Comparison of ENCODE assay signal across 22 mouse cellular contexts in the genomic region with DNA sequence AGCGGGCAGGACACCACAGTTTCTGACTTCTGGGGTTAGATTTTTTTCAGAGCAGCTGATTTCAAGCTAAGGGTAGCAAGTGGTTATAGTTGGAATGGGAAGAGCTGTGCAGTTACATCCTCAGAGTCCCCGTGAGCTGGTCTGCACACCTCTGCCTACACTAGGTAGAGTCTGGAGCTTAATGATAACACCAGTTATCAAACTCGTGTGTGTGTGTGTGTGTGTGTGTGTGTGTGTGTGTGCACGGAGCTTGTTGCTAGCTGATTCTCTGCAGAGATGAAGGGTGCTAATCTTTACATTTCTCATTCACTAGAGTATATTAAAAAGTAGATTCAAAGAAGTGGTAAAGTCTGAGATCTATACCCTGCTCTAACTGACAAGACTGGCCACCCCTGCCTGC.
"Had no signal": no experiment of that assay in that cellular context is flagged by ENCODE, and none has a peak within 500 bp of the region (broad histone marks: within the 10 kb centered on the region; RNA-seq: fewer than 3 reads in every experiment).

No protein-coding gene starts in this region.

- DNase-seq: lung, adult 2 months; lung, postnatal 14 days; lung, postnatal 36 days; midbrain, embryonic 14.5 days; retina, postnatal 1 day; right cerebral cortex, adult 18-20 months; right cerebral cortex, postnatal 25 days; right cerebral cortex, postnatal 4 days; spleen, adult 18-20 months; thymus, adult 2 months; thymus, postnatal 25 days; thymus, postnatal 4 days had no signal

- H3K9me3 ChIP-seq: lung, embryonic 15.5 days; neural tube, embryonic 15.5 days had no signal

- H3K27ac ChIP-seq: lung, embryonic 15.5 days; macrophage; midbrain, embryonic 10.5 days; midbrain, embryonic 12.5 days; neural tube, embryonic 13.5 days; neural tube, embryonic 15.5 days had no signal

- ATAC-seq: lung, postnatal 0 days; midbrain, embryonic 16.5 days had no signal

- H3K4me2 ChIP-seq: lung, embryonic 15.5 days; midbrain, embryonic 12.5 days; neural tube, embryonic 13.5 days; neural tube, embryonic 15.5 days had no signal

- H3K36me3 ChIP-seq: lung, embryonic 15.5 days; midbrain, embryonic 10.5 days; midbrain, embryonic 12.5 days; neural tube, embryonic 13.5 days; neural tube, embryonic 15.5 days had no signal

- H3K27me3 ChIP-seq: lung, embryonic 15.5 days; midbrain, embryonic 12.5 days; neural tube, embryonic 13.5 days; neural tube, embryonic 15.5 days had no signal

- H3K9ac ChIP-seq: lung, embryonic 15.5 days; midbrain, embryonic 12.5 days; neural tube, embryonic 13.5 days; neural tube, embryonic 15.5 days had no signal

- H3K4me1 ChIP-seq: lung, embryonic 15.5 days; megakaryocyte, embryonic 14.5 days; midbrain, embryonic 12.5 days; neural tube, embryonic 13.5 days; neural tube, embryonic 15.5 days had no signal

- H3K4me3 ChIP-seq: lung, embryonic 15.5 days; megakaryocyte, embryonic 14.5 days; midbrain, embryonic 10.5 days; midbrain, embryonic 12.5 days; myocyte; neural tube, embryonic 13.5 days; neural tube, embryonic 15.5 days had no signal
